16 mouse cellular contexts compared by ENCODE assay signal in genomic region chr3:127248611-127249010, GRCm38 (mm10).
"Had no signal": no experiment of that assay in that cellular context is flagged by ENCODE, and none has a peak within 500 bp of the region (broad histone marks: within the 10 kb centered on the region; RNA-seq: fewer than 3 reads in every experiment).

No protein-coding gene starts in this region.

- H3K9me3 ChIP-seq: midbrain, embryonic 10.5 days; midbrain, embryonic 12.5 days; neural tube, embryonic 12.5 days; stomach, embryonic 15.5 days had no signal

- DNase-seq: lung, adult 18-20 months; lung, embryonic 14.5 days; lung, postnatal 10 days; lung, postnatal 4 days; midbrain, embryonic 14.5 days; right cerebral cortex, postnatal 14 days; thymus, adult 2 months; thymus, postnatal 25 days; thymus, postnatal 4 days had no signal

- H3K4me1 ChIP-seq: stomach, embryonic 15.5 days had no signal

- H3K4me2 ChIP-seq: lung, embryonic 14.5 days; midbrain, embryonic 12.5 days; neural tube, embryonic 12.5 days; stomach, embryonic 15.5 days had no signal

- ATAC-seq: midbrain, embryonic 16.5 days had no signal

- H3K9ac ChIP-seq: lung, embryonic 14.5 days; midbrain, embryonic 12.5 days; neural tube, embryonic 12.5 days; stomach, embryonic 15.5 days had no signal

- H3K27me3 ChIP-seq: midbrain, embryonic 12.5 days; neural tube, embryonic 12.5 days; stomach, embryonic 15.5 days had no signal

- H3K4me3 ChIP-seq: midbrain, embryonic 10.5 days; midbrain, embryonic 12.5 days; myocyte; neural tube, embryonic 12.5 days; stomach, embryonic 15.5 days had no signal

- H3K27ac ChIP-seq: midbrain, embryonic 12.5 days; neural tube, embryonic 12.5 days; stomach, embryonic 15.5 days; stomach, postnatal 0 days had no signal

- H3K36me3 ChIP-seq: midbrain, embryonic 10.5 days; midbrain, embryonic 12.5 days; neural tube, embryonic 12.5 days; stomach, embryonic 15.5 days had no signal
